Mouse (Mus musculus) c-Kit-positive CD71-negative TER-119-negative erythroid progenitor cells, embryonic 14.5 days (primary cell): ENCODE results near the gene Btn1a1.

Source experiments
- DNase-seq: peaks from one replicate; pipeline ENCODE4 v3.0.0-alpha.2; 2013; ENCODE audit warnings: low read depth

Btn1a1 gene

GRCm38 (mm10) chr13:23483153-23483552, 17.5 kb upstream of the Btn1a1 start:
- no peak for DNase-seq

DNA sequence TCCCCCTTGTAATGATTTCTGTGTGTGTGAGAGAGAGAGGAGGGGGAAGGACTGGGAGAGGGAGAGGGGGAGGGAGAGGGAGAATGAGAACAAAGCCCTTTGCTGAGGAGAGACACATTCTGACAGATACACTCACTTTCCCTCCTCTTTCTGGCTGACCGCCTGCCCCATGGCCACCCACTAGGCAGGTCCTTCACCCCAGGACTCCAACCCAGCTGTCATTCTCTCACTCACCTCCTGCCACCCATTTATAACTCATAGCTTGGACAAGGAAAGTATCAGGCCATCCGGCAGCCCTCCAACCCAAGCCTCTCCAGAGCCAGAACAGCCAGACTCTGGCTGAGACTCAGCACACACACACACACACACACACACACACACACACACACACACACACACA, 10.0 kb upstream of the Btn1a1 start:
- DNase-seq = no peak

GRCm38 (mm10) chr13:23466911-23467310, 1.2 kb upstream of the Btn1a1 start:
- DNase-seq = no peak

GRCm38 (mm10) chr13:23466306-23466705, 605 bp upstream of the Btn1a1 start:
- no peak for DNase-seq

DNA sequence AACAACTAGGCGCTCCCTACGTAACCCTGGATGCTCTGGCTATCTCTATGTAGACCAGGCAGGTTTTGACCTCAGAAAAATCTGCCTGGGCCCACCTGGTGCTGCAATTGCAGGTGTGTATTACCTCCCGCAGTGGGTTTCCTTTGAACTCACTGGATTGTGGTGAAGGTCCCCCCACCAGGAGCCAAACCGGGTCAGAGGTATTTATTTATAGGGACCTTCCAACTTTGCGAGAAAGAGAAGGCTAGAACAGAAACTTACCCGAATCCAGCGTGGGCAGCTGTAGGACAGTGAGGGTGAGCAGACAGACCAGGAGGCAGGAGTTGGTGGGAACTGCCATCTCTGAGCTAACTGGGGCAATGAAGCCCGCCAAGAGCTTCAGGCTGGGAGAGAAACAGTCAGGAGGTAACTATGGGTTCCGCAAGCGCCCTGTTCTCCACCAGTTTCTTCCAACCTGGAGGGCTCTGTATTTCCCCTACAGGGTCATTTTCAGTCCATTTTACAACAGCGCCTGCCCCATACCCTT, 797 bp downstream of the Btn1a1 start:
- no peak for DNase-seq

DNA sequence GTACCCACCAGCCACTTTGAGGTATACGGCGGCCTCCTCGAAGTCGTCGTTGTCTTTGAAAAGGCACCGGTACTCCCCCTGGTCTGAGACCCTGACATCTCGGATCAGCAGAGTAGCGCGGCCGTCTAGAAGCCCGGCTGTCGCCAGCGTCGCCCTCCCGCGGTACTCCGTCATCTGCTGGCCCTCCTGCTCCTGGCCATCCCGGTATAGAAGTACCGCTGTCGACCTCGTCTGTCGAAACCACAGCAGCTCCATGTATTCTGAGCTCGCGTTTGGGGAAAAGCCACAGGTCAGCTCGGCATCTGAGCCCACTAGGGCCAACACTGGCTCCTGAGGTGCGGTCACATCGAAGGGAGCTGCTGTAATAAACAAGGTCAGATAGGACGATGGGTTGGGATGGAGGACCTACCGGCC, 1.5 kb downstream of the Btn1a1 start:
- DNase-seq = no peak

DNA sequence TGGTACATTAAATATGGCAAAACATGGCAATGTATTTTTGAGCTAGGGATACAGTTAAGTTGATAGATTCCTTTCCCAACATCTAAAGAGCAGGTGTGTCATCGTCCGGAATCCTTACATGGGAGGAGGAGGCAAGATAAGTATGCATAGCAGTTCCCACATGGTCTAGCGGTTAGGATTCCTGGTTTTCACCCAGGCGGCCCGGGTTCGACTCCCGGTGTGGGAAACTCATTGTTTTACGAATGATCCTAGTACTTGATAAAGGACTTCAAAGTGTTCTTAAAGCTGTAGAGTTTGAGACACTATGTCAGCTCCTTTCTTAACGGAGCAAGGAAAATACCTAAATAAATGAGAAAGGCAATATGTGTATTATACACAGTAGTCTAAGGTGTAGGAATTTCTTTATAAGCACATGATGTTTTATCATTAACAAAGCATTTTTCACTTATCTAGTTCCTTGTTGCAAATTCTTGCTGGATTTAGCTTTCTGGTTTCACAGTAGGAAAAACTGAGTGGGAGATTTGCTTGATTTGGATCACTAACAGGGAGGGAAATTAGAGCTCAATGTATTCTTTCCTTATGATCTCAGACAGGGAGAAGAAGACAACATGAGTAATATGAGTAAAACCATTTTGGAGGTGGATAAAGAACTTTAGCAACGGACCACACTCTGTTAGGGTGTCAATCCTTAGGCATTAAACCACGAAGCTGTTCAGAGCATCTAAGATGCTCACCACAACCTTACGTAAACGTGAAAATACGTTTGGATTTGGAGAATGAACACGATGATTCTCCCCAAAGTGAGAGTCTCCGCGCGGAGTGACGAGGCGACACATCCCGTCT, 2.1 kb downstream of the Btn1a1 start:
- DNase-seq = no peak

GRCm38 (mm10) chr13:23462669-23463068, 3.0 kb downstream of the Btn1a1 start:
- no peak for DNase-seq

DNA sequence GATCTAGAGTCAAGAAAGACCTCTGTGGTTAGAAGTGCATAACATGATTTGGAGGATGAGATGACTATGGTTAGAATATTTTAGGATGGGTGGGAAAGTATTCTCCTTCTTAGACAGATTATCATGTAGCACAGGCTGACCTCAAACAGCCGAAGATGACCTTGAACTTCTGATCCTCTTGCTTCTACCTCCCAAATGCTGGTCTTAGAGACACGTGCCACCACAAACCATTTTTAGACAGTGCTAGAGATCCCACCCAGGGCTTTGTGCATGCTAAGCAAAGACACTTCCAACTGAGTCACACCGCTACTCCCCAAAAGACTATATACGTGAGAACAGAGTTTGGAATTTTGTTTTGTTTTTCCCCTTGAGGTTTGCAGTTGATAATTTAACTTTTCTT, 3.6 kb downstream of the Btn1a1 start:
- DNase-seq = no peak

DNA sequence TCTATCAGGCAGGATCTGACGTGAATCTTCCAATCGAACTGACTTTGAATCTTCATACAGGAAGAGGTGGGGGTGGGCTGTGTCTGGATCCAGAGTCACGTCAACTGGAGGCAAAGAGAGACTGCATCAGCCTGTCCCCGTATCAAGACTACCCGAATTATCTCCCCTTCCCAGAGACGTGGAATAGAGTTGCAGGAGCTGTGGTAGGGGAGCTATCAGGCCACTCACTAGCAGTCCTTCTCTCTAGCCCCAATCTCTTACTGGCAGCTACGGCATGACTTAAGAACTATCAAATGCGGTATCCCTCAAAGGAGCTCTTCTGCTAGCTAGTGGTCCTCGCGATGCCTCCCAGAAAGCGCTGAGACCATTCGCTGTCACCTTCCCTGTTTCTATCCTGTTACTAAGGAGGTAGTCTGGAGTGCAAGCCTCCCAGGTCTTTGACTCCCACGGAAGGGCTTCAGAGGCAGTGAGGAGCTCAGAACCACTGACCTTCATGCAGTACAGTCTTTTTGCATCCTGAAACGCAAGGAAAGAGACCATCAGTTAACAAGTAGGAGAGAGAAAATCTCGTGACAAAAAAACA, 6.3 kb downstream of the Btn1a1 start:
- no peak for DNase-seq

- DNase-seq = no peak
Measured at GRCm38 (mm10) chr13:23453926-23454325, 11.8 kb downstream of the Btn1a1 start.

GRCm38 (mm10) chr13:23453362-23453862, 12.3 kb downstream of the Btn1a1 start:
- no peak for DNase-seq

- DNase-seq = no peak
Measured at GRCm38 (mm10) chr13:23450398-23450797, 15.3 kb downstream of the Btn1a1 start.

- DNase-seq = no peak
Measured at GRCm38 (mm10) chr13:23449235-23450095, 16.2 kb downstream of the Btn1a1 start.

DNA sequence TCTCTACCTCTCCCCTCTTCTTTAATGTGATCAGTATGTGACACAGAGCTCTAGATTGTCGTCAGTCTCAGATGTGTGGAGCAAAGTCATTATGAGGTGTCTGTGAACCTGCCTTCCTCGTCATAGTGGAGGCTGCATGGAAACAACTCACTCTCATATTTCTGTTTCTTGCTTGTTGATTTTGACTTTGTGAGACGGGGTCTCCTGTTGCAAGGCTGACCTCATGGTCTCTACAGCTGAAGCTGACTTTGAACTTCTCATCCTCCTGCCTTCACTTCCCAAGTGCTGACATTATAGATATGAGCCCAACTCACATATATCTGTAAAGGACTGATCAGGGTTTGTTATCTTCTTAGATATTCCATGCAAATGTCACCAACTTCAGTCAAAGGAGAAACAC, 16.9 kb downstream of the Btn1a1 start:
- DNase-seq = no peak

DNA sequence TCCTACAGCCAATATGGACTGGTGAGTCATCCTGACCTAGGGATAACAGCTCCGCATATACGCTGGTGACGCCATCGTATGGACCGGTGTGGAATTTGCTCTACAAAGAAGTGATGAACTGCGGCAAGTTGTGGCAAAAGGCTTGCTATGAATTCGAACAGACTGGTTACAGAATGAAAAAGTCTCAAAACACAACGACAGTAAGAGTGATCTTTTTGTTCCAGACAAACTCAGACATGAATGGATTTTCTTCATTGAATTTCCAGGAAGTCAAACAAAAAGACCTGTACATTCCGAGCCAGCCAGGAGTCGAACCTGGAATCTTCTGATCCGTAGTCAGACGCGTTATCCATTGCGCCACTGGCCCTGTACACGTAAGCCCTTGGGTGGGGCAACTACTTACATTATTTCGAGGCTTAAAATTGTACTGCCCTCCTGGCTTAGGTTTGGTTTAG, 19.2 kb downstream of the Btn1a1 start:
- DNase-seq = no peak

- DNase-seq = no peak
Measured at GRCm38 (mm10) chr13:23445561-23446320, 20.0 kb downstream of the Btn1a1 start.

DNA sequence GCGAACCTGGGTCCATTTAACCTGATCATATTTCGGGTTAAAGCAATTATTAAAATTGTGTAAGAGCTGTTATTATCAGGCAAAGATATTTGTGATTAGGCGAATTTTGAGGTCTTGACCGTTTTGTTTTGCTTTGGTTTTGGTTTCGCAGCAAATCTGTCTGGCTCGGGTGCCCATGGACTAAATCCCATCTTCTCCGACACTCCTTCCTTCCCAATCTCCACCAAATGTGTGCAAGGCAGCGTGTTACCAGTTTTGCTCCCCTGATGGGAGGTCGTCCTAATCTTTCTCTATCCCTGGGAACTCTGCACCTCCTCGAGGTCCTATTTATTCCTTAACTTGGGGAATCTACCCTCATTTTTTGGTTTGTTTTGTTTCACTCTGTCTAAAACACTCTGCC, 20.5 kb downstream of the Btn1a1 start:
- DNase-seq = no peak

GRCm38 (mm10) chr13:23444451-23444850, 21.2 kb downstream of the Btn1a1 start:
- no peak for DNase-seq

DNA sequence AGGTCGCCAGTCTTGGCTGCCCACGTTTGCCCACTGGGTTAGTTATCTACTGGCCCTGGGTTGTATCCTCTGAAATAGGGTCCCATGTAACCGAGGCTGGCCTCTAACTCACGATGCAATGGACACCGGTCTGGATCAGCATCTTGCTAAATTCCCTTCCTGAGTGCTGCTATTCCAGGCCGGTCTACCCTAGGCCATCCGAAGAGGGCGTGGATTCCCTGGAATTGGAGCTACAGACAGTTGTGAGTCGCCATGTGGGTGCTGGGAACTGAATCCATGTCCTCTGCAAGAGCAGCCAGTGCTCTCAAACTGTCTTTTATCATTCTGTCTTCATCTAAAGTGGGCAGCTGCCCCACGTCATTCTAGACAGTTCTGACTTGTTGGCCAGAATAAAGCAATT, 25.8 kb downstream of the Btn1a1 start:
- DNase-seq = no peak

- DNase-seq = no peak
Measured at GRCm38 (mm10) chr13:23438521-23438920, 27.2 kb downstream of the Btn1a1 start.
